Mouse (Mus musculus): ENCODE data around the gene Specc1. TPM values are rescaled to one million over a fixed set of nuclear protein-coding genes. Genes with fewer than 3 reads are reported as not detected.

The Specc1 gene
- polyA plus RNA-seq, 1 experiment: 27.7 TPM

DNA sequence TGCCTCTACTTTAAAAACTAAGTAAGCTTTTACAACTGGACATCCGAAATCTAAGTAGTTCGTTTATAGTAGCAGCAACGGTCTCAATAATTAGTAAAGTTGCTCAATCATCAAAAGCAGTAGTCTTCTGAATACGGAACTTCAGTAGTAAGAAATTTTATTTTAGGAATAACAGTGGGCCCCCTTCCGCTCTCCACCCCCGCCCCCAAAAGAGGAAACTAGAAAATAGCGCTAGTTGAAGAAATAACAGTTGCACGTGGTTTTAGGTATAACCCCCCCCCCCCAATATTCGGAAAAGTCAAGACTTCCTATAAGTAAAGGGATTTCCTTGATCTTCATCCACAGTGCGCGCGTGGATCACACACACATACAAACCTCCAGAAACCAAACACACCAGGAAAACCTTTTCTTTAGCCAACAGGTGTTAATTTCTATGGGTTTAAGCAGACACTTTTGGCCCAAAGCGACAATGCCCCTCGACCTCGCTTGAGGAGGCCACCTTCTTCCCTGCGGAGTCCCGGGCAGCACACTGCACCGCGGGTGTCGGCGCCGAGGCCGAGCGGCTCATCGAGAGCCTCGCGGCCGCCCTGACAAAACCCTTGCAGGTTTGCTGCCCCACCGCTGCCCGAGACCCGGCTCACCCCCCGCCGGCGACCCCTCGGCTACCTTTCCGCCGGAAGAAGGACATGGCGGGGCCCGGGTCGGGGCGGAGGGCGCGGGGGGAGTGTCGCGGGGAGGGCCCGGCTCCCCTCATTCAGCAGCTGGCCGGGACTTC is 27.1 kb upstream of the Specc1 start:
- Histone ChIP-seq H3K36me3 (ENCODE audit: control insufficient read depth, insufficient read depth) (no peaks in the 10 kb centered on the region), H3ac (ENCODE audit: control insufficient read depth, insufficient read length) (peak overlapping the region; percentile 65), H3K27me3 (ENCODE audit: control insufficient read depth, insufficient read depth, insufficient read length) (no peaks in the 10 kb centered on the region), H3K4me2 (ENCODE audit: low read depth) (peak overlapping the region; percentile 84), H3K79me2 (ENCODE audit: control insufficient read depth, insufficient read depth) (peaks cover 52% of the 10 kb centered on the region), H3K4me3 (peak overlapping the region; percentile 65)
- TF ChIP-seq POLR2A (IDR thresholded peaks at IDR 0.05; ENCODE audit: insufficient read length, low read depth) (no peak), MYOD1 (IDR thresholded peaks at IDR 0.05; ENCODE audit: control insufficient read depth in 1 of 3, insufficient read length in 2 of 3, low read depth in 2 of 3) (no peak), TCF12 (IDR thresholded peaks at IDR 0.05; ENCODE audit: insufficient read depth, poor library complexity, severe bottlenecking) (no peak), POLR2AphosphoS2 (IDR thresholded peaks at IDR 0.05; ENCODE audit: insufficient read length, low read depth) (no peak), REST (IDR thresholded peaks at IDR 0.05; ENCODE audit: insufficient read depth, insufficient read length) (no peak), E2F4 (IDR thresholded peaks at IDR 0.05; ENCODE audit: insufficient read depth) (no peak), SRF (IDR thresholded peaks at IDR 0.05; ENCODE audit: control insufficient read depth, insufficient read length, low read depth) (no peak), CEBPB (IDR thresholded peaks at IDR 0.05; ENCODE audit: insufficient read depth, poor library complexity, severe bottlenecking) (no peak)

- Histone ChIP-seq H3K79me2 (ENCODE audit: control insufficient read depth, insufficient read depth) (peaks cover 47% of the 10 kb centered on the region), H3K4me2 (ENCODE audit: low read depth) (peak within 1 kb of the TSS; percentile 92), H3ac (ENCODE audit: control insufficient read depth, insufficient read length) (peak within 1 kb of the TSS; percentile 65), H3K4me3 (peak within 1 kb of the TSS; percentile 65), H3K27me3 (ENCODE audit: control insufficient read depth, insufficient read depth, insufficient read length) (no peaks in the 10 kb centered on the region), H3K36me3 (ENCODE audit: control insufficient read depth, insufficient read depth) (no peaks in the 10 kb centered on the region)
- no peak for TF ChIP-seq TCF12 (IDR thresholded peaks at IDR 0.05; ENCODE audit: insufficient read depth, poor library complexity, severe bottlenecking)
- no peak for TF ChIP-seq MAX (IDR thresholded peaks at IDR 0.05; ENCODE audit: low read depth)
- no peak for TF ChIP-seq SRF (IDR thresholded peaks at IDR 0.05; ENCODE audit: control insufficient read depth, insufficient read length, low read depth)
- TF ChIP-seq POLR2AphosphoS2 (IDR thresholded peaks at IDR 0.05; ENCODE audit: insufficient read length, low read depth): peak; percentile 88
- peak in 2 of 3 experiments; percentile 51 to 54 for TF ChIP-seq MYOG (IDR thresholded peaks at IDR 0.05; ENCODE audit: control insufficient read depth in 1 of 3, insufficient read depth in 1 of 3, insufficient read length in 2 of 3, low read depth in 2 of 3)
- no peak for TF ChIP-seq TCF3 (IDR thresholded peaks at IDR 0.05; ENCODE audit: insufficient read length, low read depth)
- peak in 2 of 3 experiments; percentile 37 to 67 for TF ChIP-seq MYOD1 (IDR thresholded peaks at IDR 0.05; ENCODE audit: control insufficient read depth in 1 of 3, insufficient read length in 2 of 3, low read depth in 2 of 3)
- TF ChIP-seq USF1 (IDR thresholded peaks at IDR 0.05; ENCODE audit: low read depth): peak; percentile 90
- no peak for TF ChIP-seq REST (IDR thresholded peaks at IDR 0.05; ENCODE audit: insufficient read depth, insufficient read length)
- TF ChIP-seq POLR2A (IDR thresholded peaks at IDR 0.05; ENCODE audit: insufficient read length, low read depth): peak; percentile 86
- no peak for TF ChIP-seq E2F4 (IDR thresholded peaks at IDR 0.05; ENCODE audit: insufficient read depth)
Measured at GRCm38 (mm10) chr11:61930098-61930517, 26.5 kb upstream of the Specc1 start, which contains the start of gene Akap10. Akap10 (minus strand) TSS chr11:61930252.

DNA sequence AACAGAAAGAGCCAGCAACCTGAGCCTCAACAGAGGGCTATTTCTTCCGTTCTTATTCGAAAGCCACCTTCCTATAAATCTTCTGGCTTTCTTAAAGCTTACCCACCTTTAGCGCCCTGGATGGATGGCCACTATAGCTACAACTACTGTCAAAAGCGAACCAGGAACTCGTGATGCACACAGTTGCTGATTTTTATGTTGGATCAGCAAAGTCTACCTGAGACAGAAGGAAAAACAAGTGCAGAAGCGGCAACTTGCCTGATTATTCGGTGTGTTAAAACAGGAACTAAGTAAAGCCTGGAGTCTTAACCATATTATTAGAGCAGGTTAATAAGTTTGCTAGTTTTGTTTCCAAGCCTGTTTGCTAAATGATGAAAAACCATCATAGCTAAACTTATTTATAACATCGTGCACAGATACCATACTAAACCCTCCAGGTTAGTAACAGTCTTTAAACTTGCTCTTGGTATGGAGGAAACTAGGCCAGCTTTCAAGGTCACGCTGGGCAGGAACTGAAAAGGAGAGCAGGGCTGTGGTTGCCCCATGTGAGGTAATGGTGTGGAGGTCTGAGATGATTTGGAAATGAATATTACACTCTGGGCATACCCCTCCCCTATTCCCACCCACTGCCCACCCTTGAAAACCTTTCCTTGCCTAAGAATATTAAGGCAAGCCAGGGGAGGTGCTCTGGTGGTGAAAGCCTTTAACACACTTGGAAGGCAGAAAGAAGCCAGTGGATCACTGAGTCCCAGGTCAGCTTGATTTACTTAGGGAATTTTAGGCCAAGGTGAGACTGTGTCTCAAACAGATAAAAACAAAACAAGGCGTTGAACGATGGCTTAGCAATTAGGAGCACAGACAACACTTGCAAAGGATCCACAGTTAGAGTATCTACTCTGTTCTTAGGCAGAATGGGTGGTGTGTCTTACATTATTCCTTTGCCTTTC is 25.6 kb upstream of the Specc1 start:
- H3K36me3 ChIP-seq (ENCODE audit: control insufficient read depth, insufficient read depth): no peaks in the 10 kb centered on the region
- H3ac ChIP-seq (ENCODE audit: control insufficient read depth, insufficient read length): peak overlapping the region; percentile 65
- no peak for TF ChIP-seq MYOD1 (IDR thresholded peaks at IDR 0.05; ENCODE audit: control insufficient read depth in 1 of 3, insufficient read length in 2 of 3, low read depth in 2 of 3)
- TF ChIP-seq SRF (IDR thresholded peaks at IDR 0.05; ENCODE audit: control insufficient read depth, insufficient read length, low read depth): no peak
- TF ChIP-seq USF1 (IDR thresholded peaks at IDR 0.05; ENCODE audit: low read depth): no peak
- TF ChIP-seq MYOG (IDR thresholded peaks at IDR 0.05; ENCODE audit: control insufficient read depth in 1 of 3, insufficient read depth in 1 of 3, insufficient read length in 2 of 3, low read depth in 2 of 3): no peak
- TF ChIP-seq MAX (IDR thresholded peaks at IDR 0.05; ENCODE audit: low read depth): no peak
- TF ChIP-seq POLR2AphosphoS2 (IDR thresholded peaks at IDR 0.05; ENCODE audit: insufficient read length, low read depth): no peak
- no peak for TF ChIP-seq E2F4 (IDR thresholded peaks at IDR 0.05; ENCODE audit: insufficient read depth)
- TF ChIP-seq TCF3 (IDR thresholded peaks at IDR 0.05; ENCODE audit: insufficient read length, low read depth): no peak
- H3K4me3 ChIP-seq: peak overlapping the region; percentile 65
- peak overlapping the region; percentile 92 for H3K4me2 ChIP-seq (ENCODE audit: low read depth)
- H3K79me2 ChIP-seq (ENCODE audit: control insufficient read depth, insufficient read depth): peaks cover 40% of the 10 kb centered on the region
- no peaks in the 10 kb centered on the region for H3K27me3 ChIP-seq (ENCODE audit: control insufficient read depth, insufficient read depth, insufficient read length)

DNA sequence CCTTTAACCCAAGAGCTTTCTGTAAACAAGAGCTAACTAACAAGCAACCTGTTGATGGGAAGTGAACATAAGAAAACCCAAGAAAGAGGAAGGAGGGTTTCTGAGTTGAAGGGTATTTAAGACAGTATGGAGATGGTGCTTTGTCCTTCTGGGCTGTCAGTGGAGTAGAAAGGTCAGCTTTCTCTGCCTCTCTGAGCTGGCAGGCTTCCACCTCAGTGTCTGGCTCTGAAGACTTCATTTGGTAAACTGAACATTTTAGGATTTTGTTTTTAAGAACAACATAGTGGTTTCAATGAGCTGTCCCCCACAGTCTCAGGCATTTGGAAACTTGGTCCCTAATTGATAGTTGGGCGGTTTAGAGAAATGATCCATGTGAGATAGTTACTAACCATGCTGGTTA is 18.8 kb upstream of the Specc1 start:
- Histone ChIP-seq H3K36me3 (ENCODE audit: control insufficient read depth, insufficient read depth) (no peaks in the 10 kb centered on the region), H3K27me3 (ENCODE audit: control insufficient read depth, insufficient read depth, insufficient read length) (peaks cover 11% of the 10 kb centered on the region), H3K79me2 (ENCODE audit: control insufficient read depth, insufficient read depth) (no peaks in the 10 kb centered on the region), H3ac (ENCODE audit: control insufficient read depth, insufficient read length) (no peak overlapping the region), H3K4me3 (no peak overlapping the region), H3K4me2 (ENCODE audit: low read depth) (no peak overlapping the region)
- no peak for TF ChIP-seq REST (IDR thresholded peaks at IDR 0.05; ENCODE audit: insufficient read depth, insufficient read length)
- TF ChIP-seq USF1 (IDR thresholded peaks at IDR 0.05; ENCODE audit: low read depth): no peak
- no peak for TF ChIP-seq MAX (IDR thresholded peaks at IDR 0.05; ENCODE audit: low read depth)
- no peak for TF ChIP-seq TCF3 (IDR thresholded peaks at IDR 0.05; ENCODE audit: insufficient read length, low read depth)
- no peak for TF ChIP-seq CEBPB (IDR thresholded peaks at IDR 0.05; ENCODE audit: insufficient read depth, poor library complexity, severe bottlenecking)
- no peak for TF ChIP-seq E2F4 (IDR thresholded peaks at IDR 0.05; ENCODE audit: insufficient read depth)
- no peak for TF ChIP-seq MYOD1 (IDR thresholded peaks at IDR 0.05; ENCODE audit: control insufficient read depth in 1 of 3, insufficient read length in 2 of 3, low read depth in 2 of 3)

Measured in myocyte (in vitro differentiated cells).